Mouse (Mus musculus): Measurements from ENCODE around the gene Tex21. TPM values are rescaled to one million over a fixed set of nuclear protein-coding genes. Genes with fewer than 3 reads are reported as not detected.
A peak's percentile ranks its signal among the peaks of the same experiment; 100 is the strongest.

Gene Tex21
- total RNA-seq, 2 experiments from 2014 or later = not detected

DNA sequence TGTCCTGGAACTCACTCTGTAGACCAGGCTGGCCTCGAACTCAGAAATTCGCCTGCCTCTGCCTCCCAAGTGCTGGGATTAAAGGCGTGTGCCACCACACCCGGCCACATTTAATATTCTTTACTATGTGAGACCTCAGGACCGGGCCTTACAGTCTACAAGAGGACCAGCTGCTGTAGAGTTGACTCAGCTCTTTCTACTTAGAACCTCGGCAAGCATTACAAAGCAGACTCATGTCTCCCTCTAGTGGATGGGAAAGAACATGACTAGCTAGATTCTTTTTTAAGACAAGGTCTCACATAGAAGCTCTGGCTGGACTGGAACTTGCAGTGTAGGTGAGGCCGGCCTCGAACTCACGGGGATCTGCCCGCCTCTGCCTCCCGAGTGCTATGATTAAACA is 55.6 kb downstream of the Tex21 start:
- TF ChIP-seq CTCF (IDR thresholded peaks at IDR 0.05) = peak; percentile 77
- peak in 1 of 2 experiments; percentile 14 for DNase-seq (ENCODE audit: extremely low spot score in 1 of 2, low spot score in 2 of 2)
- H3K27ac ChIP-seq = no peak overlapping the region
- intact Hi-C loops (cut with DNase I) = loop anchor here (2.0 kb wide), 1 partner anchor 402 kb away; no protein-coding TSS in a partner anchor
- H3K4me3 ChIP-seq = no peak overlapping the region

DNA sequence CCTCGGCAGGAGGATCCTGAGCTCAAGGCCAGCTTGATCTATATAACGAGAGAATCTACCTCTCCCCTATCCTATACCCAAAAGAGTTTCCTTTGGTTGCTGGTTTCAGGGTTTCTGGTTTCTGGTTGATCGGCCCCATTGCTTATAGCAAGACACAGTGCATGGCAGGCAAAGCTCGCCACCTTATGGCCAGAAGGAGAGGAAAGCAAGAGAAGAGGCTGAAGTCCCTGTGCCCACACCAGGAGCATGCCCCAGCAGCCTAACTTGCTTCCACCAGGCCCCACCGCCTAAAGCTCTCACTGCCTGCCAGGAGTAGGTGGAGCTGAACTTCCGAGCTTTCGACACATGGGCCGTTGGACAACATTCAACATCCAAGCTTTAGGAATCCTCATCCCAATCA is 58.7 kb downstream of the Tex21 start:
- no peak overlapping the region for H3K27ac ChIP-seq
- DNase-seq (ENCODE audit: extremely low spot score in 1 of 2, low spot score in 2 of 2) = peak; percentile 37 to 57
- TF ChIP-seq CTCF (IDR thresholded peaks at IDR 0.05) = peak; percentile 66
- intact Hi-C loops (cut with DNase I) = loop anchor here (1.0 kb wide), 1 partner anchor 254 kb away; no protein-coding TSS in a partner anchor
- no peak overlapping the region for H3K4me3 ChIP-seq

DNA sequence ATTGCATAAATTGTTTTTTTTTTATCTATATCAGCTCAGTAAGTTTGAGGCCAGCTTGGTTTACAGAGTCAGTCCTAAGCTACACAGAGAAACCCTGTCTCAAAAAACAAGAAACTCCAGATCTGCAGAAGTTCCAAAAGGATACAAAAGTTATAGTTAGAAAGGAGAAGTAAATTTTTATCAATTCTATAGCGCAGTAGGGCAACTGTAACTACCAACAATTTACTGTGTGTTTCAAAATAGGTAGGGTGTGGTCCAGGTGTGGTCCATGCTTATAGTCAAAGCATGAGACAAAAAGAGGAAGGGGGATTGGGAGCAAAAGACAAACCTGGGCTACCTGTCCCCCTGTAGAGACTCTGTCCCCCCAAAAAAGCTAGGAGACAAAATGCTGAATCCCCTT is 60.1 kb downstream of the Tex21 start:
- intact Hi-C loops (cut with DNase I) = no loop called here
- no peak for TF ChIP-seq CTCF (IDR thresholded peaks at IDR 0.05)
- Histone ChIP-seq H3K27ac (no peak overlapping the region), H3K4me3 (no peak overlapping the region)
- no peak for DNase-seq (ENCODE audit: extremely low spot score in 1 of 2, low spot score in 2 of 2)

DNA sequence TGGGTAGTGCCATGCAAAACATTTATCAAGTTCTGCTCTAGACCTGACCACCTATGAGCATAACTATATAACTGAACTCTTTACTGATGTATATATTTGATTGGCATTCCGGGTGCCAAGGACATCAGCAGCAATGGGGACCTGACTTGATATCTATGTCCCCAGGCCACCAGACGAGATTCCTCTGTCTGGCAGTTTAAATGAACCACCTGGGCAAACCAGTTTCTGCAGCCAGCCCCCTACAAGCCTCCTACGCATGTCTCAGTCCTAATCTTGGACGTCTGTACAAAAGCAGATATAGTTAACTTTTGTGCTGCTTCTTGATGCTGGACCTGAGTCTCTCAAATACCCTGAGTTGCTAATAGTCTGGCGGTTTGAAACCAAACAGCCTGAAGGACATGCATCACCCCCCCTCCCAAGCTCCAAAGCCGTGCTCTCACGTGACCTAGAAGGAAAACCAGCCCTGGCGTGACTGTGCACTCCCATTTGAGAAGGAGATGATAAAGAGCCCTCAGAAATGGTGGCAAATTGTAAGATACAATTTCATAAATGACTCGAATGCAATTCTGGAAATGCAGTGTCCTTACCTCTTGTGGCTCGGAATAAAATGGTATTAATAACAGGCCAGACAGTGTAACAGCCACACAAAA is 61.3 kb downstream of the Tex21 start:
- no peak for TF ChIP-seq CTCF (IDR thresholded peaks at IDR 0.05)
- H3K4me3 ChIP-seq = no peak overlapping the region
- DNase-seq (ENCODE audit: extremely low spot score in 1 of 2, low spot score in 2 of 2) = no peak
- intact Hi-C loops (cut with DNase I) = no loop called here
- H3K27ac ChIP-seq = no peak overlapping the region

DNA sequence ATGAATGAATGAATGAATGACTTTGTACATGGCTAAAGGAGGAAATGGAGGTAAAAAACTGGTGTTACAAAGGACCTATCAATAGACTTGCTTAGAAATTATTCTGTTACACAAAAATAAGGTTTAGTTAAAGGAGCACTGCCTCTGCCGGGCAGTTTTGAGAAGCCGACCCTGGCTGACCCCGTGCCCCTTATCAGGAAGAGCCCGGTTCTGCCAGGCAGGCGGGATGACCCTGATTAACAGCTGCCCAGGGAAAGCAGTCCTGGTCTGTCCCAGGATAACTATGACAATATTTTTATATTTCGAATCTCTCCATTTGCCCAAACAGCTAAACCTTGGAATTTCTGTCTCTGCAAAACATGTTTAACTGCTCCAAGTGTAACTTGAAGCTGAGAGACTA is 62.3 kb downstream of the Tex21 start:
- no peak overlapping the region for H3K27ac ChIP-seq
- no peak overlapping the region for H3K4me3 ChIP-seq
- TF ChIP-seq CTCF (IDR thresholded peaks at IDR 0.05) = no peak
- DNase-seq (ENCODE audit: extremely low spot score in 1 of 2, low spot score in 2 of 2) = no peak
- intact Hi-C loops (cut with DNase I) = no loop called here

DNA sequence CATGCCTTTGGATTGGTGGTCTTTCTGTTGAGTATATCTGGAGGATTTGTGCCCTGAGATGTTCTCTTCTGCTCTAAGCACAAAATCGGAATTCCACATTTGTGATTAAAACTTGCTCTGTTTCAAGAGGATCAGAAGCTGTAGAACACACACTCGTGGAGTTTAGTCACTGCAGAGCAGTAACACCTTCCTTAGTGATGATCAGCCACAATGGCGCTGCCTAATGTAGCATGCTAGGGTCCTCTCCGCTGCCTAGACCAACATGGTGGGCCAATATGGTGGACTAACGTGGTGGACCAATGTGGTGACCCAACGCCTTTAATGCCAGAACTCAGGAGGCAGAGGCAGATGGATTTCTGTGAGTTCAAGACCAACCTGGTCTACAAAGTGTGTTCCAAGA is 63.7 kb downstream of the Tex21 start:
- intact Hi-C loops (cut with DNase I) = no loop called here
- no peak for DNase-seq (ENCODE audit: extremely low spot score in 1 of 2, low spot score in 2 of 2)
- H3K27ac ChIP-seq = no peak overlapping the region
- TF ChIP-seq CTCF (IDR thresholded peaks at IDR 0.05) = no peak
- H3K4me3 ChIP-seq = no peak overlapping the region

DNA sequence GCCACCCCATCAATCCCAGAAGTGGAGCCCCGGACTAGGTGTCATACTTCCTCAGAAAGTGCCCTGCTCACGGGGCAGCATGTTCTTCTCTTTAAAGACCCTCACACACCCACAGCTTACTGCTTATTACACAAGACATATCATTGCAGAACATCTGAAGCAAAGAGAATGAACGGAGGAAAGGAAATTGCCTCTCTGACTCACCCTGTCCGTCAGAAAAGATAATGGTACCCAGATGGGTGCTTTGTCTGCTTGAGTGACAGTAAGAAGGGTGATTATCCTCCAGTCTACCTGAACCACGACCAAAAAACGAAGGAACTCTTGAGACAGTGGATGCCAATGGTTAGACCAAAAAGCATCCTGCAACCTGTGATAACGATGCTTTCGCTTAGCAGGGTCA is 65.1 kb downstream of the Tex21 start:
- no peak for TF ChIP-seq CTCF (IDR thresholded peaks at IDR 0.05)
- no peak for DNase-seq (ENCODE audit: extremely low spot score in 1 of 2, low spot score in 2 of 2)

DNA sequence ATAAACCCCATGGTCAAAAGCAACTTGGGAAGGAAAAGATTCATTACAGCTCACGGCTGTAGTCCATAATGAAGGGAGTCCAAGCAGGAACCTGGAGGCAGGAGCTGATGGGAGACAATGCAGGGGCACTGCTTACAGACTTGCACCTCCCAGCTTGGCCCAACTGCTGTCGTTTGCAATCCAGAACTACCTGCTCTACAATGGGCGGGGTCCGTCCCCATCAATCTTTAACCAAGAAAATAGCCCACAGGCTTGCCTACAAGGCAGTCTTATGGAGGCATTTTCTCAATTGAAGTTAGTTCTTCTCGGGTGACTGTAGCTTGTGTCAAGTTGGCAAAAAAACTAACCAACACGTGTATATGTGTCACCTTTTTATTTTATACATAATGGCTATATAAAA is 66.1 kb downstream of the Tex21 start:
- H3K27ac ChIP-seq = no peak overlapping the region
- intact Hi-C loops (cut with DNase I) = no loop called here
- DNase-seq (ENCODE audit: extremely low spot score in 1 of 2, low spot score in 2 of 2) = no peak
- no peak overlapping the region for H3K4me3 ChIP-seq
- no peak for TF ChIP-seq CTCF (IDR thresholded peaks at IDR 0.05)

More for the DNA sequence above, 65.1 kb downstream of the Tex21 start:
- intact Hi-C loops (cut with DNase I) = no loop called here
- Histone ChIP-seq H3K27ac (no peak overlapping the region), H3K4me3 (no peak overlapping the region)

DNA sequence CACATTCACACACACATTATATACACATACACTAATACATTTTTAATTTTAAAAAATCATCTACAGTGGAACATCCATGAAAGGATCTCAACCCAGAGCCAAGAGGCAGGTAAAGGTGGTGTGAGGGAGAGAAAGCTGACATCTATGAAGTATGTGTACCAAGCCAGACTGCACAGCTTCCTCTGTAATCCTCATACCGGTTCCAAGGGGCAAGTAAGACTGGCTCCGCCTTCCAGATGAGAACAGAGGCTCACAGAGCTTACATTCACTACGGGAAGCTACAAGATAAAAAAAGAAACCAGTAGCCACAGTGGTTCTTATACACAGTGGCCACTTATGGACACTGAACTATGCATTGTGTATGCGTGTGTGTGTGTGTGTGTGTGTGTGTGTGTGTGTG is 67.0 kb downstream of the Tex21 start:
- Histone ChIP-seq H3K27ac (no peak overlapping the region), H3K4me3 (no peak overlapping the region)
- no peak for TF ChIP-seq CTCF (IDR thresholded peaks at IDR 0.05)
- no peak for DNase-seq (ENCODE audit: extremely low spot score in 1 of 2, low spot score in 2 of 2)
- intact Hi-C loops (cut with DNase I) = loop anchor here (2.0 kb wide), 1 partner anchor 163 kb away; no protein-coding TSS in a partner anchor

DNA sequence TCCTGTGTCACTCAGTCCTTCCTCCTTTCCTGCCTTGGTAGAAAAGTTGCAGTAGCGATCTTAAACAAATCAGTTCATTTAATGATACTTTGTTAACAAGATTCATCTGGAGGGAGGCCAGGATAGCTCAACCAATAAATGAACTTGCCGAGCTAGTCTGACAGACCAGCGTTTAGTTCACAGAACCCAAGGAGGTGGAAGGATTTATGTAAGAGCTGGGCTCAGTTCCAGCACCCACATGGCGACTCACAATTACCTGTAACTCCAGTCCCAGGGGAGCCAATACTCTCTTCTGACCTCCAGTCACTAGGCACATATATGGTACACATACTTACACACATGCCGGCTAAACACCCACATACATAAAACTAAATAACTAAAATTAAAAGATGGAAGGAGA is 67.5 kb downstream of the Tex21 start:
- no peak overlapping the region for H3K4me3 ChIP-seq
- no peak overlapping the region for H3K27ac ChIP-seq
- no peak for DNase-seq (ENCODE audit: extremely low spot score in 1 of 2, low spot score in 2 of 2)
- TF ChIP-seq CTCF (IDR thresholded peaks at IDR 0.05) = no peak
- intact Hi-C loops (cut with DNase I) = loop anchor here (2.0 kb wide), 1 partner anchor 162 kb away; no protein-coding TSS in a partner anchor

DNA sequence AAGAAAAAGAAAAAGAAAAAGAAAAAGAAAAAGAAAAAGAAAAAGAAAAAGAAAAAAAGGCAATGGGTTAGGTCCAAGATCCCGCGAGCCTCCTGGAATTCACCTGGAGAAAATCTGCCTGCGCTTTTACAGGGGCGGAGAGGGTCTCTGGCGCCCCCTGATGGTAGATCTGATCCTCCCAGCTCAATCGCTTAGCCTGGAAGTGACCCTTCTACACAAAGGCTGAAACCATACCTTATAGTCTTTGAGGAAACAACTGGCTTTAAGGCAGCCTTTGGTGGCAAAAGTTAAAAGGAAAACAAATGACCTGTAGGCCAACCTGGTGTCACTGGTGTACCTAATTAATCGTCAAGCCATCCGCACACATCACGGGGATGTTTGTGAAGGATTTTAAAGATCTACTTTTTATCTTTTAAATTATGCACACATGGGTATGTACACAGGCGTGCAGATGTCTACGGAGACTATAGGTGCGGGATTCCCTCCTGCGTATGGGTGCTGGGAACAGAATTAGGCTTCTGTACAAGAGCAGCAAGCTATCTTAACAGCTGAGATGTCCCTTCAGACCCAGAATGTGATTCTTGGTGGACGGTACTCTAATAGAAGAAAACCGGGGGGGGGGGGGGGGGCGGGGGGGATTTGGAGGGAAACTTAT is 68.6 kb downstream of the Tex21 start:
- TF ChIP-seq CTCF (IDR thresholded peaks at IDR 0.05) = peak; percentile 78
- Histone ChIP-seq H3K4me3 (peak overlapping the region; percentile 44), H3K27ac (no peak overlapping the region)
- intact Hi-C loops (cut with DNase I) = loop anchor here (2.0 kb wide), 1 partner anchor 161 kb away; no protein-coding TSS in a partner anchor
- peak; percentile 61 to 71 for DNase-seq (ENCODE audit: extremely low spot score in 1 of 2, low spot score in 2 of 2)

DNA sequence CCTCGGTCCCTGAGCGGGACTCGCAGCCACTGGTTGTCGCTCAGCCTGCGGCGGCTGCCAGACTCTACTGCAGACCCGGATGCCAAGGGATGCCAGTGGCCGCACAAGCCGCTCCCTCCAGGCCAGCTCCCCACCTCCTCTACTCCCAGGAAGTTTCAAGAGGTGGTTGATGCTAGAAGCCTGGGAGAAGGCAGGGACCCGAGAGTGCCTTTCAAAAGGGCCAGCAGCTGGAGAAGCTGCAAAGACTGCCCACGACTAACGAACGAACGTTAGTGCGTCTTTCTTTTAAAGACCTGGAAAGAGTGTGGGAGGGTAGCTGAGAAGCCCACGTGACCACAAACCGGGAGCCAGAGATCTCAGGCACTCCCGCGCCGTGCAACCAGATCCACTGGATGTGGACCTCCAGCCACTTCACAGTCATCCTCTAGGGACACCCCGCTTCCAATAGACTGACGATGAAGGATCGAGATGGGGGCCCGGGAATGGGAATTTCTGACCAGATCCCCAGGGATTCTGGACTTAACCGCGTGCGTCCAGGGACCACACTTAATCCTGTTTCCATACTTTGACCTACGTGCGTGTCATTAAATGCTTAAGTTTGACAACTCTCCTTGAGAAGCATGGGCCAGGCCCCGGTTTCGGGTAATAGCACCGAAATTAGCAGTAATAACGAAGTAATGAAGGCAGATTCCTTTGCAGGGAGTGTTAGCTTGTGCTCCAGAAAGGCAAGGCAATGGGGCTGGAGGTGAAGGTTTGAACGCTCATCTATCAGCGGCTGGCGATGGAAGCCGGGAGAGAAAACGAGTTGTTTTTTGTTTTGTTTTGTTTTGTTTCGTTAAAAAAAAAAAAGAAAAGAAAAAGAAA is 69.3 kb downstream of the Tex21 start, which contains the start of gene Esr2:
Gene Esr2 (minus strand): TSS at position 260 of the 864 bp plus-strand sequence.
- peak in 1 of 2 experiments; percentile 28 for DNase-seq (ENCODE audit: extremely low spot score in 1 of 2, low spot score in 2 of 2)
- intact Hi-C loops (cut with DNase I) = no loop called here
- no peak for TF ChIP-seq CTCF (IDR thresholded peaks at IDR 0.05)
- no peak within 1 kb of the TSS for H3K27ac ChIP-seq
- H3K4me3 ChIP-seq = peak within 1 kb of the TSS; percentile 44

Measured in left cerebral cortex, adult 2 months (tissue).